Mouse (Mus musculus): Measurements from ENCODE around the gene Wwc1.

Gene Wwc1

DNA sequence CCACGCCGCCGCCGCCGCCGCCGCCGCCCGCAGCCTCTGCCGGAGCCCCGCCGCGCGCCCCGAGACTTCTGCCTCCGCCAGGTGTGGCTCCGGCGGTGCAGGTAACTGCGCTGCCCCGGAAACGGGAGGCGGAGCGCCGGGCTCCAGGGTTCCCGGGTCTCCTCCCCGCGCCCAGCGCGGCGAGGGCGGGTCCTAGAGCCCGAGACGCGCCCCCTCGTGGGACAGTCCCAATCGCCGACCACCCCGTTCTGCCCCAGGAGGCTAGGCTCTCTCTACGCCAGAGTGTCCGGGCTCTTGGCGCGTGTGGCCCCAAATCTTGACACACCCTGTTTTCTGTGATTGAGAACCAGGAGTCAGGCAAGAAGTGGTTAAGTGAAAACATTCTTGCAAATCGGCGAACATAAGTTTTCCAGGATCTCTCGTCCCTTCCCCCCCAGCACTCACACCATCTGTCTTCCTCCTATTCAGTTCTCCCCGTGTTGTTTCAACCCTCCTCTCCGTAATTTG lies at the start of gene Wwc1:
Gene Wwc1, minus strand, starts transcription at position 117 of the 507 bp plus-strand sequence.
- DNase-seq (ENCODE audit: low read depth, low spot score), result peak; percentile 6

DNA sequence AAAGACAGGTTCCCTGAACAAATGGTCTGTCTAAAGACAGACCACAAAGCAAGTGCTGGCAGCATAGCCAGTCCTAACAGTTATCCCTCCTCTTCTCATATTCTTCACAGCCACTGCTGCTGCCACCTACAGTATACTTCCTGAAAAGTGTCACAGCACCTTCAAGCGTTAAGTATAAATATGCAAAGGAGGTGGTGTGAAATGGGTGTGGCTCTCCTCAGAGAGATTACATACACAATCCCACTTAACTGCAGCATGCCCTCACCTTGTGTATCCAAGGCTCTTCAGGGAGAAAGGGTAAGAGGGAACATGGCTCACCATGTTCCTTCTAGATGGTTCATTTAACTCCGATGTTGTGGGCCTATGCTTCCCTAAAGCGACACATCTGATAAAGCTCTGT lies 39.7 kb upstream of the Wwc1 start:
- DNase-seq (ENCODE audit: low read depth, low spot score), result no peak

DNA sequence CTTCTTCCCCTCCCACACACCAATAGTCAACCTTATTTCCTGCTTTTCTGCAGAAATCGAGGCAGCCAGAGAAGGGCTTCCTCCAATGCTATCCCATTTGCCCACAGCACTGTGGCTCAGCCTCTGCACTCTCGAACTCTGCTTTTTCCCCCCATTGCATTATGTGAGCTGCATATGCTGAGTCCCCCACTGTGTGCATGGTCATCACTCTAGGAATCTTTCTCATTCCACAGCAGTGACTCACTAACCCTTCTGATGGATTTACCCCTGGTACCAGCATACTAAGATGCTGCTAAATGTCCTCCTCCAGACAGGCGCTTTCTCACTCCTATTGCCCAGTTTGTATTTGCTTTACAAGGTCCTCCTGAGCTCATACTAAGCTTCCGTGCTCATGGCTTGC lies 32.9 kb upstream of the Wwc1 start:
- no peak for DNase-seq (ENCODE audit: low read depth, low spot score)

- no peak for DNase-seq (ENCODE audit: low read depth, low spot score)
Measured at GRCm38 (mm10) chr11:36009281-36010208, 29.2 kb upstream of the Wwc1 start.

DNA sequence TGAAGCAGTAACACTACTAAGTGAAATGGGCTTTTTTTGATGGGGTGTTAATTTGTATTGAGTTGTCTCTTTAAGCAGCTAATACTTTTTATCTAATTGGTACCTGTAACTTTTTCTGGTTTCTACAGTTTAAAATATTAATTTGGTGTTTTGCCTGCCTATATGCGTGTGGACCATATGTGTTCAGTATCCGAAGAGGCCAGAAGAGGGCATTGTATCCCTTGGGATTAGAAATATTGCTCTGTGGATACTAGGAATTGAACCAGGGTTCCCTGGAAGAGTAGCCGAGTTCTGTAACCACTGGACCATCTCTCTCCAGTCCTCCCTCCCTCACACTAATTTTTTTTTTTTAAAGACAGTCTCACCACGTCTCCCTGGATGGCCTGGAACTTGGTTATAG lies 22.6 kb upstream of the Wwc1 start:
- DNase-seq (ENCODE audit: low read depth, low spot score), result no peak

DNA sequence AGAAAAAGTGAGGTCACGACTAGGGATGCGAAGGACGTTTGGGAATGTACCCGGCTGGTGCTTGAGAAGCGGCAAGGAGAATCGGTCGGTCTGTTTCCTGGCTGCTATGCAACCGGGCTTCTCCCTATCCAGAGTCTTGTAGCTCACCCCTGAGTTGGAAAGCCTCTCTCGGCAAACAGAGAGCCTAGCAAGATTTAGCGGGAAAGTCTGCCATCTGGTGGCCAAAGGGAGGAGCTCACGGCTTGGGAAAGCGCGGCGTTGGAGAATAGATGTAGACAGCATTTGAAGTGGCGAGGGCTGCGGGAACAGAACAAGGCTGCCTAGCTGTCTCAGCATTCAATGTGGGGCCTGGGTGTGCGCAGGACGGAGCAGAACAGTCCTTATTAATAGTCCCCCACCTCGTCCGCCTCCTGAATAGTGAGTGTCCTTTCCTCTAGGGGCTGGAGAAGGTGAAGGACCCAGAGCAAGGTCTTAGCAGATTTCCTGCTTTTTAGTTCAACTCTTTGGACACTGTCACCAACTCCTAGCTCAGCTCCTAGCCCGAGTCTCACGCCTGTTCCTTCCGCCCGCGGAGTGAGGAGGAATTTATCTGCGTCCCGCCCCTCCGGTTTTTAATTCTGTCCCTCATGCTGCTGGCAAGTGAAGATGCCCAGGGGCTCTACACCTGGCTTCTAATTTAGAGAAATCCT lies 21.1 kb upstream of the Wwc1 start:
- DNase-seq (ENCODE audit: low read depth, low spot score), result peak; percentile 68

DNA sequence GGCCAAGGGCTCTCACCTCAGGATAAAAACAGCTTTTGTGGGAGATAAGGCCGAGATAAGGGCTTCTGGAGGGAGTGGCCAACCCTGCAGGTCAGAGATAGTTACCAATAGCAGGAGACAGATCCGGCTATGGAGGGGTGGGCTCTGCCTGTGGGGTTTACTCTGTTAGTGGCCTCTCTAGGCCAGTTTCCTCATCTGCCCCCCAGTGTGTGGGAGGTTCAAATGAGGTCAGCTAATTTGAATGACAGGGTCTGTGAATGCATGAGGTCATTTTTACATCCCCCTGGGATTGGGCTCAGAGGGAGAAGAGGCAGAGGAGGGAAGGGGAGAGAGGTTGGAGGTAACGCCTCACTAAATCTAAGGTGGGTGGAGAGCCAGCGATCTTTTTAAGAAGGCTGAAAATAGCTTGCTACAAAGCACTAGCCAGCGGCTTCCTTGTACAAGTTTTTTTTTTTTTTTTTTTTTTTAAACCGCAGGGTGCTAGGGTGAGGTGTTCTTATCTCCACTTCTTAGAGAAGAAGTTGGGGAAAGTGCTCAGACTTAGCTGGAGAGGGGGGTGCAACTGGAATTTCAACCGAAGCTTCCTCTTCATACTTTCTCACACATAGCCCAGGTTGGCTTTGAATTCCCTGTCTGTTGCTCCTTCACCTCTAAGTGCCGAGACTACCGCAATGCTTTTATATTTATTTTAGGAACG lies 20.4 kb upstream of the Wwc1 start:
- no peak for DNase-seq (ENCODE audit: low read depth, low spot score)

- DNase-seq (ENCODE audit: low read depth, low spot score), result no peak
Measured at GRCm38 (mm10) chr11:36000038-36000437, 19.7 kb upstream of the Wwc1 start.

GRCm38 (mm10) chr11:35998048-35998447 lies 17.7 kb upstream of the Wwc1 start:
- no peak for DNase-seq (ENCODE audit: low read depth, low spot score)

GRCm38 (mm10) chr11:35995310-35995709 lies 15.0 kb upstream of the Wwc1 start:
- DNase-seq (ENCODE audit: low read depth, low spot score), result no peak

GRCm38 (mm10) chr11:35991846-35992245 lies 11.5 kb upstream of the Wwc1 start:
- no peak for DNase-seq (ENCODE audit: low read depth, low spot score)

- no peak for DNase-seq (ENCODE audit: low read depth, low spot score)
Measured at GRCm38 (mm10) chr11:35989967-35990366, 9.6 kb upstream of the Wwc1 start.

DNA sequence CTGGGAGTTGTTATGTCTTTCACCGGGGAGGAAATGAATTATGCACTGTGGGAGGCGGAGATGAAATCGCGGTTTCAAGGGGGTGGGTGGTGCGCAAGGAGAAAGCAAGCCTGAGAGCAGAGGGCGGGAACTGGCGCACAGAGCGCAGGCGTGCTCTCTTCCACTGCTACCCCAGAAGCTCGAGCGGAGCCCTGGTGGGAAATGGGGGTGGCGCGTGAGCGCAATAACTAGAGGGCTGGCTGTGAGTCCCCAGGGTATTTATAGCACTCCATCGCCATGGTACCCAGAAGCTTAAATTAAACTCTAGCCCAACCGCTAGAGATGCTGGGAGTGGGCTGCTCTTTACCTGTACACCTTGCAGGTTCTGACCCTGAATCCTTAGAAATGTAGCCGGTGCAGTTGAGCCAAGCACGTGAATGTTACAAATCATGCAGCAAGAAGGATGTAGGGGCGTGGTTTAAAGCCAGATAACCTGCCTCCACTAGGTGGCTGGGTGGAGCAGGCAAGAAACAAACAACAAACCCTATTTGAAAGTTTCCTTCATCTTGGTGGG lies 5.6 kb upstream of the Wwc1 start:
- peak; percentile 60 for DNase-seq (ENCODE audit: low read depth, low spot score)

GRCm38 (mm10) chr11:35982734-35983133 lies 2.4 kb upstream of the Wwc1 start:
- DNase-seq (ENCODE audit: low read depth, low spot score), result no peak

DNA sequence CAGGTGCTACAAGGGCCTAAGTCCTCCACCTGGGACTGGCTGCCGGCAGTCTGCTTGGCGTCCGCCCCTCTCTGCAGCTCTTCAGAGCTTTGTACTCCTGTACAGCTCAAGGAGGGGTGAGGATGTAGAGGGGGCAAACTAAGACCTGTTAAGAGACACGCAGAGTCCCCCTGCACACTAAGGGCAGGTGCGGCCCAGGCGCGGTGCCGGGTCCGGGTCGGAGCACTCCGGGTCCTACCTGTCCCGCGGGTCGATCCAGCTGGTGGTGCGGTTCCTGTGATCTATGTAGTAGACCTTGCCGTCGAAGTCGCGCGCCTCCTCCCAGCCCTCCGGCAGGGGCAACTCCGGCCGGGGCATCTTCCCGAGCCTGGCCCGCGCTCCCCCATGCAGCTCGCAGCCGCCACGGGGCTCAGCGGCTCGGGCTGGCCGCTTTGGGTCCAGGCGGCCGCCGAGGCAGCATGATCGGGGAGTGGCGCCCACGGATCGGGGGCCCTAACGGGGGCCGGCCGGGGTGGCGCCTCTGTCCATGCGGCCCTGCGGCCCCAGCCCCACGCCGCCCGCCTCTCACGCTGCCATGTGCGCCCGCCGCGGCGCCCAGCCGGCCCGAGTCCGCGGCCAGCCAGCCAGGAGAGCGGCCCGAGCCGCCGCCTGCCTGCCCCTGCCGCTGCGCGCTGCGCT lies 455 bp downstream of the Wwc1 start:
- peak; percentile 4 for DNase-seq (ENCODE audit: low read depth, low spot score)

DNA sequence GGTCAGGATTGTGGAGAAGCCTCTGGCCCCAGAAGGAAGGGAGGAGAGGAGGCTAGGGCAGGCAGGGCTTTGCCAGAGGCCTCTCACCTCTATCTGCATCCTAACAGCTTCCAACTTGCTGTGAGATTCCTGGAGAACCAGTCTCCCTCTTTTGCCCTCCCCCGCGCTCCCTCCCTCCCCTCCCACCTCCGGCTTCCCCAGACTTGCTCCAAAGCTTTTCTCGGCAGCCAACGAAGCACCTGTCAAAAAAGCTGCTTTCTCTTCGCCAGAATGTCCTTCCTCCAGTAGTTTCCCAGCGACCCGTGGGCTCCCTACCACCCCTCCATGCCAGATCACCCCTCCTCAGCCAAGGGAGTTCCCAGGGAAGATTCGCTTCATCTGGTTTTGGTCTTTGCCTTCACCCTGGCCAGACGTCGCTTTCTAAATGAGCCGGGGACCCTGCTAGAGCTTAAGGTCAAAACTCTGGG lies 1.0 kb downstream of the Wwc1 start:
- DNase-seq (ENCODE audit: low read depth, low spot score), result no peak

DNA sequence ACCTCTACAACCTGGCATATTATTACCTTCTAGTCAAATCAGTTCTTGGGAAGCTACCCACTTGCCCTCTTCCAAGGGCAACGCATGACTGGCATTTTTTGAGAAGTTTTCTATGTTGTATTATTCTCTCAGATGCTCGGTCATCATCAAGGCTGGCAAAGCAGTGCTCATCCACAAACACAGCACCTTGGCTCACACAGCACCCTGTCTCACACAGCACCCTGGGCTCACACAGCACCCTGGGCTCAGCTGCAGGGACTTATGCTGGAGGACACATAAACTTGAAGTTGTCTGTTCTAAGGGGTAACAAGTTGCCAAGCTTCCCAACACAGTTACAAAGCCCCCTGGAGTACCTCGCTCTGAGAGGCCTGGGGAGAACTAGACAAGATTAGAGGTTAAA lies 2.5 kb downstream of the Wwc1 start:
- DNase-seq (ENCODE audit: low read depth, low spot score), result no peak

DNA sequence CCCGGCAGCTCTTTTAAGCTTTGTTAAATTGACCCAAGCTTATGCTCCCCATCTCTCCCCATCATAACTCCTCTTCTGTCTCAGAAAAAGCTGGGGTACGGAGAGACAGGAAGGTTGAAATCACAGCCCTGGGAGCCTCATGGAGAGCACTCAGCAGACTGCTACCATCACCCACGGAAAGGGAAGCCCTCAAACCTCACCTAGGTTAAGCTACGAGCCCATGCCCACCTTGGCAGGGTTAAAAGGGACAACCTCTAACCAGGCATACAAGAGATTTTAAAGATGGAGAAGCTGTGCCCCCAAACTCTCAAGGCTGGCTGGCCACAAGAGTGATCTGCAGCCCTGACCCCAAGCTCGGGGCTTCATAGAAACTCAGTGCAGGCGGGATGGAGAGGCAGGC lies 3.2 kb downstream of the Wwc1 start:
- no peak for DNase-seq (ENCODE audit: low read depth, low spot score)

DNA sequence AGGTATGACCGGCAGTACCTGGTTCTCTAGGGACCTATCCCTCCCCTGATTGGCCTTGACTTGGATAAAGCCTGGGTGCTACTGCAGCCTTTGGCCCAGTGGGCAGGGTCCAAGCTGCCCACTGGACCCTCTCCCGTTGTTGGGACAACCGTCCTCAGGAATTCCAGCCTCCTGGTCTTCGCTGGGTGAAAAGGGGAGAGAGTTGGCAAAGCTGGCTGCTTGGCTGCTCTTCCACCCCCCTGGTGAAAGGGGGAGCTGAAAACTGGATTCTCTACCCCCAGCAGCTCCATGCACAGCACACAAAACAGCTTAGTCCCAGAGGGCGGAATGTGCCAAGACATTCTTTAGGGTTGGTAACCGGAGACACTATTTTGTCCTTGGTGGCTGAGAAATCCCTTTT lies 3.8 kb downstream of the Wwc1 start:
- no peak for DNase-seq (ENCODE audit: low read depth, low spot score)

DNA sequence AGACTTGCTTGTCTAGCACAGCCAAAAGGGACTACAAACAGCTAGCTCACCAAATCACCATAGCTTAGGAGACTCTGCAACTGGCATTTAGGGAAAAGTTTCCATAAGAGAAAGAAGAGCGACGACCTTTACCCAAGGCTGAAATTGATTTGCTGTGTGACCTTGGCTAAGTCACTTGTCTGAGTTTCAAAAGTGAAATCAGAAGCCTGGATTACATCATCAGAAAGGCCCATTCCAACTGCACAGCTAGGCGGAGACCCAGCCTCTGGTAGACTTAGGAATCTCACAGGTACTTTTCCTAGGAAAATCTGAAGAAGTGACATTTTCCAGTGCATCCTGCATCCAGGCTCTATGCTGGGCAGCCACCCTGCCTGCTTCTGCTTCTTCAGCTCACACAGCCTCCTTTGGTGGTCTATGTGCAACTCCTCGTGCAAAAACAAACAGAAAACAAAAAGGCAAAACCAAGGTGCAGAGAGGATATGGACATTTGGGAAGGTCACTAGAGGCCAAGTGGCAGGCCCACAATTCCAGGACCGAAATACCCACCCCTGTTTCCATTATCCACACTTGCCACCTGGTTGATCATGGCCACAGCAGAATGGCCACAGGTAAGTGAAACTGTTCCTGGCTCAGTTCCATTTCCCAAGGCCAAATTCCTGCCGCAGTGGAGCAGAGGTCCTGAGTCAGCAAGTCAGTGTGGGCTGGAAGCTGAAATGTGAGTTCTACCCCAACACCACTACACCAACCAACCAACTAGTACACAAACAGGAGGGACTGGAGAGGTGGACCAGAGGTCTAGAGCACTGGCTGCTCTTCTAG lies 5.5 kb downstream of the Wwc1 start:
- no peak for DNase-seq (ENCODE audit: low read depth, low spot score)
